Mouse (Mus musculus): ENCODE measurements around the gene Nap1l1. TPM values are rescaled to one million over a fixed set of nuclear protein-coding genes. Genes with fewer than 3 reads are reported as not detected.

Gene Nap1l1
- polyA plus RNA-seq, 1 experiment, result 254 TPM

GRCm38 (mm10) chr10:111473511-111474371 is 718 bp downstream of the Nap1l1 start:
- no peak for TF ChIP-seq GATA1 (IDR thresholded peaks at IDR 0.05; ENCODE audit: low read length)

GRCm38 (mm10) chr10:111476301-111476700 is 3.3 kb downstream of the Nap1l1 start:
- TF ChIP-seq GATA1 (IDR thresholded peaks at IDR 0.05; ENCODE audit: low read length), result no peak

GRCm38 (mm10) chr10:111476989-111477510 is 4.0 kb downstream of the Nap1l1 start:
- no peak for TF ChIP-seq GATA1 (IDR thresholded peaks at IDR 0.05; ENCODE audit: low read length)

GRCm38 (mm10) chr10:111479599-111479998 is 6.6 kb downstream of the Nap1l1 start:
- TF ChIP-seq GATA1 (IDR thresholded peaks at IDR 0.05; ENCODE audit: low read length), result no peak

GRCm38 (mm10) chr10:111482654-111483053 is 9.6 kb downstream of the Nap1l1 start:
- TF ChIP-seq GATA1 (IDR thresholded peaks at IDR 0.05; ENCODE audit: low read length), result no peak

GRCm38 (mm10) chr10:111484079-111484478 is 11.1 kb downstream of the Nap1l1 start:
- TF ChIP-seq GATA1 (IDR thresholded peaks at IDR 0.05; ENCODE audit: low read length), result no peak

GRCm38 (mm10) chr10:111488793-111489192 is 15.8 kb downstream of the Nap1l1 start:
- no peak for TF ChIP-seq GATA1 (IDR thresholded peaks at IDR 0.05; ENCODE audit: low read length)

- no peak for TF ChIP-seq GATA1 (IDR thresholded peaks at IDR 0.05; ENCODE audit: low read length)
These were observed 22.9 kb downstream of the Nap1l1 start for GRCm38 (mm10) chr10:111495888-111496287.

- TF ChIP-seq GATA1 (IDR thresholded peaks at IDR 0.05; ENCODE audit: low read length), result no peak
These were observed 26.9 kb downstream of the Nap1l1 start for GRCm38 (mm10) chr10:111499892-111500291.

- TF ChIP-seq GATA1 (IDR thresholded peaks at IDR 0.05; ENCODE audit: low read length), result no peak
These were observed 30.0 kb downstream of the Nap1l1 start for GRCm38 (mm10) chr10:111503071-111503470.

- no peak for TF ChIP-seq GATA1 (IDR thresholded peaks at IDR 0.05; ENCODE audit: low read length)
These were observed 30.7 kb downstream of the Nap1l1 start for GRCm38 (mm10) chr10:111503716-111504115.

- no peak for TF ChIP-seq GATA1 (IDR thresholded peaks at IDR 0.05; ENCODE audit: low read length)
These were observed 31.6 kb downstream of the Nap1l1 start for GRCm38 (mm10) chr10:111504606-111505005.

- TF ChIP-seq GATA1 (IDR thresholded peaks at IDR 0.05; ENCODE audit: low read length), result no peak
These were observed 32.4 kb downstream of the Nap1l1 start for GRCm38 (mm10) chr10:111505406-111505805.

GRCm38 (mm10) chr10:111506101-111506925 is 33.3 kb downstream of the Nap1l1 start, which contains the start of gene Phlda1:
Gene Phlda1 (plus strand): TSS chr10:111506286.
- TF ChIP-seq GATA1 (IDR thresholded peaks at IDR 0.05; ENCODE audit: low read length), result no peak

- no peak for TF ChIP-seq GATA1 (IDR thresholded peaks at IDR 0.05; ENCODE audit: low read length)
These were observed 34.0 kb downstream of the Nap1l1 start for GRCm38 (mm10) chr10:111506926-111507459.

Measured in G1E-ER4 (cell line).